Mouse (Mus musculus) retina, adult 2 months (tissue): ENCODE measurements around the gene Ppp1r15a.
A peak's percentile ranks its signal among the peaks of the same experiment; 100 is the strongest.

ENCODE experiments used
- DNase-seq: peaks from one replicate; pipeline ENCODE4 v3.0.0-alpha.2; 2012; ENCODE audit warnings: low read depth, low spot score

The Ppp1r15a gene

GRCm38 (mm10) chr7:45525809-45526473 lies at the start of gene Ppp1r15a, which contains the start of gene Plekha4:
Ppp1r15a (minus strand) TSS chr7:45526268.
Plekha4 (plus strand) TSS chr7:45526330.
- peak; percentile 77 for DNase-seq

GRCm38 (mm10) chr7:45574472-45575379 lies 48.7 kb upstream of the Ppp1r15a start:
- no peak for DNase-seq

- no peak for DNase-seq
Observed at GRCm38 (mm10) chr7:45573954-45574353, 47.9 kb upstream of the Ppp1r15a start.

- DNase-seq = no peak
Observed at GRCm38 (mm10) chr7:45571966-45572365, 45.9 kb upstream of the Ppp1r15a start.

GRCm38 (mm10) chr7:45570103-45570741 lies 44.2 kb upstream of the Ppp1r15a start, which contains the start of gene Bcat2:
Bcat2 (plus strand) TSS chr7:45570153.
- no peak for DNase-seq

- DNase-seq = no peak
Observed at GRCm38 (mm10) chr7:45568601-45569473, 42.8 kb upstream of the Ppp1r15a start.

GRCm38 (mm10) chr7:45567780-45568516 lies 41.9 kb upstream of the Ppp1r15a start:
- peak; percentile 69 for DNase-seq

- DNase-seq = no peak
Observed at GRCm38 (mm10) chr7:45567112-45567779, 41.2 kb upstream of the Ppp1r15a start.

- DNase-seq = no peak
Observed at GRCm38 (mm10) chr7:45565446-45565845, 39.4 kb upstream of the Ppp1r15a start.

- no peak for DNase-seq
Observed at GRCm38 (mm10) chr7:45564811-45565210, 38.7 kb upstream of the Ppp1r15a start.

- DNase-seq = no peak
Observed at GRCm38 (mm10) chr7:45561624-45562520, 35.8 kb upstream of the Ppp1r15a start.

- DNase-seq = no peak
Observed at GRCm38 (mm10) chr7:45560843-45561623, 35.0 kb upstream of the Ppp1r15a start.

GRCm38 (mm10) chr7:45560241-45560640 lies 34.2 kb upstream of the Ppp1r15a start:
- DNase-seq = no peak

- no peak for DNase-seq
Observed at GRCm38 (mm10) chr7:45558907-45559306, 32.8 kb upstream of the Ppp1r15a start.

- no peak for DNase-seq
Observed at GRCm38 (mm10) chr7:45555787-45556186, 29.7 kb upstream of the Ppp1r15a start.

GRCm38 (mm10) chr7:45554744-45555143 lies 28.7 kb upstream of the Ppp1r15a start, which contains the start of gene Hsd17b14:
Hsd17b14 (plus strand) TSS chr7:45554893.
- no peak for DNase-seq

- no peak for DNase-seq
Observed at GRCm38 (mm10) chr7:45553990-45554389, 27.9 kb upstream of the Ppp1r15a start.

- DNase-seq = no peak
Observed at GRCm38 (mm10) chr7:45553519-45553918, 27.5 kb upstream of the Ppp1r15a start.
